12 mouse cellular contexts compared by ENCODE assay signal in the genomic region with DNA sequence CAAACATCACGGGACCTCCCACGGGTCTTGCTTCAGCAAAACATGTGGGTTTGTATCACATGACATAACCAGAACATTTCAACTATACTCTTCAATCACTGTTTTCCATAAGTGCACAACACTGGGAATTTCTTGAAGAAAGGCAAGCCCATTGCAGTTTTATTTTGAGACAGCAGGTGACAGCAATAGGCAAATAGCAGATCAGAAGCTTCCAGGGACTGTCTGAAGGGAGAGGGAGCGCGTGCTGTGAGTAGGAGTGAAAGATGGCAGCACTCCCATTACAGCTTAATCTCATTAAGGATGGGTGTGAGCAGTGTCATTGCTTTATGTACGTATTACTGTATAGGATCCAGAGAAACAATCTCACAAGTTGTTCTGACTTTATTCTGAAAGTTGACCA. TPM values are rescaled to one million over a fixed set of nuclear protein-coding genes. Genes with fewer than 3 reads are reported as not detected.
A peak's percentile ranks its signal among the peaks of the same experiment; 100 is the strongest.
DNase-seq lines count a peak whose midpoint lies in the region; ATAC-seq and TF ChIP-seq lines count a peak whose summit lies in the region.
"Had no signal": no experiment of that assay in that cellular context is flagged by ENCODE, and none has a peak within 500 bp of the region (broad histone marks: within the 10 kb centered on the region; RNA-seq: fewer than 3 reads in every experiment).

No protein-coding gene starts in this region.

- no peak overlapping the region for H3K4me3 ChIP-seq in hindbrain, postnatal 0 days (ENCODE audit: low read length)
- H3K4me3 ChIP-seq in hindbrain, embryonic 13.5 days = no peak overlapping the region
- no peak overlapping the region for H3K4me3 ChIP-seq in liver, postnatal 0 days (ENCODE audit: low read depth, low read length)
- H3K4me3 ChIP-seq in liver, embryonic 12.5 days = no peak overlapping the region
- H3K4me3 ChIP-seq: embryonic facial prominence, embryonic 12.5 days; megakaryocyte, embryonic 14.5 days; myocyte; stomach, embryonic 15.5 days had no signal

- no peaks in the 10 kb centered on the region for H3K4me1 ChIP-seq in hindbrain, postnatal 0 days (ENCODE audit: insufficient read depth, low read length)
- 0 out of 2 replicates have a peak, but pooled peaks cover 2% of the 10 kb centered on the region for H3K4me1 ChIP-seq in hindbrain, embryonic 13.5 days (replicated peaks)
- no peaks in the 10 kb centered on the region for H3K4me1 ChIP-seq in liver, postnatal 0 days (ENCODE audit: insufficient read depth)
- H3K4me1 ChIP-seq in liver, embryonic 12.5 days = 0 out of 2 replicates have a peak, but pooled peaks cover 3% of the 10 kb centered on the region
- H3K4me1 ChIP-seq: stomach, embryonic 15.5 days had no signal

- H3K27ac ChIP-seq in hindbrain, postnatal 0 days = no peak overlapping the region
- no peak overlapping the region for H3K27ac ChIP-seq in hindbrain, embryonic 13.5 days
- no peak overlapping the region for H3K27ac ChIP-seq in liver, postnatal 0 days (ENCODE audit: low read depth)
- no peak overlapping the region for H3K27ac ChIP-seq in liver, embryonic 12.5 days
- H3K27ac ChIP-seq: embryonic facial prominence, embryonic 12.5 days; stomach, embryonic 15.5 days had no signal

- H3K27me3 ChIP-seq in hindbrain, postnatal 0 days (ENCODE audit: insufficient read depth, low read length) = no peaks in the 10 kb centered on the region
- no peaks in the 10 kb centered on the region for H3K27me3 ChIP-seq in hindbrain, embryonic 13.5 days
- H3K27me3 ChIP-seq in liver, postnatal 0 days (ENCODE audit: insufficient read depth, low read length) = no peaks in the 10 kb centered on the region
- H3K27me3 ChIP-seq in liver, embryonic 12.5 days (replicated peaks) = no peaks in the 10 kb centered on the region
- H3K27me3 ChIP-seq: embryonic facial prominence, embryonic 12.5 days; megakaryocyte, embryonic 14.5 days; stomach, embryonic 15.5 days had no signal

- TF ChIP-seq POLR2A in brain, embryonic 14.5 days (IDR thresholded peaks at IDR 0.05; ENCODE audit: borderline replicate concordance, extremely low read depth, insufficient read depth, insufficient read length, poor library complexity, severe bottlenecking) = no peak

- DNase-seq in hindbrain, postnatal 0 days (ENCODE audit: low spot score) = peak; percentile 41
- no peak for DNase-seq in liver, postnatal 0 days
- peak; percentile 44 for DNase-seq in NIH3T3 (ENCODE audit: low read depth)
- DNase-seq in brain, embryonic 14.5 days (ENCODE audit: low read depth) = peak; percentile 49
- DNase-seq in thymus, postnatal 36 days = no peak
- DNase-seq: cerebellum, adult 9-10 months had no signal

- no peak overlapping the region for H3K4me2 ChIP-seq in hindbrain, postnatal 0 days (ENCODE audit: low read depth, low read length)
- no peak overlapping the region for H3K4me2 ChIP-seq in hindbrain, embryonic 13.5 days
- no peak overlapping the region for H3K4me2 ChIP-seq in liver, postnatal 0 days (ENCODE audit: low read depth, low read length)
- H3K4me2 ChIP-seq in liver, embryonic 12.5 days = no peak overlapping the region
- H3K4me2 ChIP-seq: embryonic facial prominence, embryonic 12.5 days; stomach, embryonic 15.5 days had no signal

- H3K36me3 ChIP-seq in hindbrain, postnatal 0 days (ENCODE audit: insufficient read depth, low read length) = no peaks in the 10 kb centered on the region
- H3K36me3 ChIP-seq in hindbrain, embryonic 13.5 days = no peaks in the 10 kb centered on the region
- no peaks in the 10 kb centered on the region for H3K36me3 ChIP-seq in liver, postnatal 0 days (replicated peaks; ENCODE audit: insufficient read depth, low read length)
- peaks cover 5% of the 10 kb centered on the region for H3K36me3 ChIP-seq in liver, embryonic 12.5 days
- H3K36me3 ChIP-seq: embryonic facial prominence, embryonic 12.5 days; stomach, embryonic 15.5 days had no signal

- no peaks in the 10 kb centered on the region for H3K9me3 ChIP-seq in hindbrain, postnatal 0 days (ENCODE audit: low read length)
- H3K9me3 ChIP-seq in hindbrain, embryonic 13.5 days = no peaks in the 10 kb centered on the region
- no peaks in the 10 kb centered on the region for H3K9me3 ChIP-seq in liver, postnatal 0 days (ENCODE audit: low read length)
- no peaks in the 10 kb centered on the region for H3K9me3 ChIP-seq in liver, embryonic 12.5 days (replicated peaks)
- H3K9me3 ChIP-seq: embryonic facial prominence, embryonic 12.5 days; megakaryocyte, embryonic 14.5 days; stomach, embryonic 15.5 days had no signal

- whole genome bisulfite sequencing in hindbrain, postnatal 0 days = 78% methylated on average over 5 of the region's 5 CpGs
- WGBS in hindbrain, embryonic 13.5 days = 89% methylated on average over 5 of the region's 5 CpGs
- 76% methylated on average over 5 of the region's 5 CpGs for WGBS in liver, postnatal 0 days (ENCODE audit: insufficient replicate concordance)
- 79% methylated on average over 5 of the region's 5 CpGs for WGBS in liver, embryonic 12.5 days (ENCODE audit: insufficient replicate concordance)

- TF ChIP-seq CTCF in hindbrain, postnatal 0 days (IDR thresholded peaks at IDR 0.05; ENCODE audit: low read depth) = peak; percentile 63
- TF ChIP-seq CTCF in liver, postnatal 0 days (IDR thresholded peaks at IDR 0.05; ENCODE audit: low read depth) = peak; percentile 18; the same call in 1 of the 2 replicates
- peak; percentile 38; the same call in 1 of the 2 replicates for TF ChIP-seq CTCF in brain, embryonic 14.5 days (IDR thresholded peaks at IDR 0.05; ENCODE audit: borderline replicate concordance, extremely low read depth, insufficient read depth, insufficient read length)

- no peak overlapping the region for H3K9ac ChIP-seq in hindbrain, postnatal 0 days (replicated peaks; ENCODE audit: low read length)
- H3K9ac ChIP-seq in hindbrain, embryonic 13.5 days = no peak overlapping the region
- no peak overlapping the region for H3K9ac ChIP-seq in liver, postnatal 0 days (replicated peaks)
- H3K9ac ChIP-seq in liver, embryonic 12.5 days = no peak overlapping the region
- H3K9ac ChIP-seq: embryonic facial prominence, embryonic 12.5 days; stomach, embryonic 15.5 days had no signal

- no peak for ATAC-seq in hindbrain, postnatal 0 days
- ATAC-seq in hindbrain, embryonic 13.5 days (ENCODE audit: low FRiP score) = no peak
- no peak for ATAC-seq in liver, postnatal 0 days
- no peak for ATAC-seq in liver, embryonic 12.5 days

- no peak for TF ChIP-seq EP300 in liver, postnatal 0 days (IDR thresholded peaks at IDR 0.05; ENCODE audit: low read depth)

RNA-seq across cellular contexts. Expression of a gene that starts 58.9 kb away (rescaled TPM):
- total RNA-seq in hindbrain, postnatal 0 days (2014; rRNA removed) = 21.6 and 61.1 TPM in 2 replicates
- polyA plus RNA-seq in hindbrain, postnatal 0 days (2015; fragmentation: Nextera tagmentation; extraction: Ambion mirVana) = 48.9 and 51.7 TPM in 2 replicates
- 46.3 and 48.5 TPM in 2 replicates for polyA plus RNA-seq in hindbrain, embryonic 13.5 days (2015; fragmentation: Nextera tagmentation; extraction: Ambion mirVana)
- polyA plus RNA-seq in liver, postnatal 0 days (2015; fragmentation: Nextera tagmentation; extraction: Ambion mirVana) = 24.8 and 28.9 TPM in 2 replicates
- 41.6 and 41.8 TPM in 2 replicates for polyA plus RNA-seq in liver, embryonic 12.5 days (2016; fragmentation: Nextera tagmentation; extraction: Ambion mirVana)
- 54.7 and 64.8 TPM in 2 replicates for polyA plus RNA-seq in brain, embryonic 14.5 days (2012; rRNA removed)

Comparison
In these comparisons a context has a peak if more than half of its experiments do, and no peak if none do; other contexts are left out.
1. DNase-seq: peak in hindbrain, postnatal 0 days (single experiment), NIH3T3 (single experiment) and brain, embryonic 14.5 days (single experiment); none in liver, postnatal 0 days (single experiment) and thymus, postnatal 36 days (0 of 2).
2. Peak in every context shown above with its lines, with median percentiles within 50 percentile points of each other: CTCF ChIP-seq.